Mouse (Mus musculus) liver, postnatal 0 days (tissue): ENCODE results near the gene Oas3.
A peak's percentile ranks its signal among the peaks of the same experiment; 100 is the strongest.

Experiments
- CTCF ChIP-seq: sonication (generic); IDR thresholded peaks from 2 replicates; pipeline ENCODE4 v1.5.1; 2016; ENCODE audit warnings: antibody characterized with exemption, low read depth
- EP300 ChIP-seq: IDR thresholded peaks from 2 replicates; pipeline ENCODE4 v1.6.1; 2016; ENCODE audit warnings: antibody characterized with exemption, low read depth, mild to moderate bottlenecking

- TF ChIP-seq CTCF, result 0 out of 2 replicates have a peak, but pooled peaks have one; percentile 2
- no peak for TF ChIP-seq EP300
These were observed 12.5 kb downstream of the Oas3 start for GRCm38 (mm10) chr5:120765010-120765409.
